ENCODE assay signal across 17 mouse cellular contexts in the genomic region with DNA sequence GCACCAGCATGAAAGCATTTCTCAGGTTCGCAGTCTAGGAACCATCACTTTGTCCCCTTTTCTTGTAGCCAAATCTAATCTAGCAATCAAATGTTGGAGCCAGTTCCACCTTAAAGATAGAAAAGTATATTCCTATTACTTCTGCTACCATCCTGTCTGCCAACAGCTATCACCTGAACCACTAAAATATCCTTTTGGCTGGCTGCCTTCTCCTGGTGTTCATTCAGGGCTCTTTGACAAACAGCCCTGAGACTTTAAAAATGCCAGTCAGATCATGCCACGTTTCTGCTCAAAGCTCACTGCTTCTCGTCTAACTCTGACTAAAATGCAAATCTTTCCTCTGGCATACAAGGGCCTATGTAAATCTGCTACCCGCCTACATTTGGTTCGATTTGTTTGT.
DNase-seq lines count a peak whose midpoint lies in the region; ATAC-seq lines count a peak whose summit lies in the region.
"Had no signal": no experiment of that assay in that cellular context is flagged by ENCODE, and none has a peak within 500 bp of the region (broad histone marks: within the 10 kb centered on the region; RNA-seq: fewer than 3 reads in every experiment).

No protein-coding gene starts in this region.

- 55% methylated on average over 5 of the region's 5 CpGs for WGBS in midbrain, embryonic 16.5 days
- WGBS in midbrain, embryonic 10.5 days = 84% methylated on average over 5 of the region's 5 CpGs

- H3K4me2 ChIP-seq in midbrain, embryonic 16.5 days (ENCODE audit: low read length) = no peak overlapping the region
- H3K4me2 ChIP-seq: embryonic facial prominence, embryonic 12.5 days; forebrain, embryonic 13.5 days; forebrain, embryonic 15.5 days had no signal

- H3K36me3 ChIP-seq in midbrain, embryonic 16.5 days (ENCODE audit: control insufficient read depth, insufficient read depth, low read length) = no peaks in the 10 kb centered on the region
- no peaks in the 10 kb centered on the region for H3K36me3 ChIP-seq in midbrain, embryonic 10.5 days
- H3K36me3 ChIP-seq: embryonic facial prominence, embryonic 10.5 days; embryonic facial prominence, embryonic 12.5 days; forebrain, embryonic 15.5 days had no signal

- no peak overlapping the region for H3K4me3 ChIP-seq in midbrain, embryonic 16.5 days (ENCODE audit: low read depth, low read length)
- H3K4me3 ChIP-seq in midbrain, embryonic 10.5 days = no peak overlapping the region
- H3K4me3 ChIP-seq: embryonic facial prominence, embryonic 10.5 days; embryonic facial prominence, embryonic 12.5 days; forebrain, embryonic 13.5 days; forebrain, embryonic 15.5 days had no signal

- no peaks in the 10 kb centered on the region for H3K9me3 ChIP-seq in midbrain, embryonic 16.5 days (replicated peaks; ENCODE audit: control insufficient read depth, low read length, poor library complexity, severe bottlenecking)
- no peaks in the 10 kb centered on the region for H3K9me3 ChIP-seq in midbrain, embryonic 10.5 days (replicated peaks)
- H3K9me3 ChIP-seq: embryonic facial prominence, embryonic 10.5 days; embryonic facial prominence, embryonic 12.5 days; forebrain, embryonic 13.5 days; forebrain, embryonic 15.5 days had no signal

- H3K4me1 ChIP-seq in midbrain, embryonic 16.5 days (ENCODE audit: control insufficient read depth, insufficient read depth, low read length) = peaks cover 2% of the 10 kb centered on the region; the same call in 1 of the 2 replicates
- no peaks in the 10 kb centered on the region for H3K4me1 ChIP-seq in midbrain, embryonic 10.5 days
- H3K4me1 ChIP-seq: embryonic facial prominence, embryonic 10.5 days; embryonic facial prominence, embryonic 12.5 days; forebrain, embryonic 13.5 days had no signal

- H3K27ac ChIP-seq in midbrain, embryonic 16.5 days (ENCODE audit: low read length) = 0 out of 2 replicates have a peak overlapping the region, but pooled peaks have one; percentile 38
- H3K27ac ChIP-seq in midbrain, embryonic 10.5 days (replicated peaks) = no peak overlapping the region
- H3K27ac ChIP-seq: embryonic facial prominence, embryonic 10.5 days; embryonic facial prominence, embryonic 12.5 days; forebrain, embryonic 13.5 days; forebrain, embryonic 15.5 days had no signal

- ATAC-seq in midbrain, embryonic 16.5 days = no peak
- ATAC-seq: CD4-positive, CD25-positive, alpha-beta regulatory T cell, adult 4 months; forebrain, embryonic 13.5 days; forebrain, embryonic 15.5 days; forebrain, postnatal 0 days had no signal

- no peaks in the 10 kb centered on the region for H3K27me3 ChIP-seq in midbrain, embryonic 16.5 days (ENCODE audit: control insufficient read depth, insufficient read depth, low read depth, low read length)
- no peaks in the 10 kb centered on the region for H3K27me3 ChIP-seq in midbrain, embryonic 10.5 days (ENCODE audit: low read depth, poor library complexity, severe bottlenecking)
- H3K27me3 ChIP-seq: embryonic facial prominence, embryonic 12.5 days; forebrain, embryonic 13.5 days; forebrain, embryonic 15.5 days had no signal

- H3K9ac ChIP-seq in midbrain, embryonic 16.5 days (ENCODE audit: low read depth, low read length) = no peak overlapping the region
- H3K9ac ChIP-seq: embryonic facial prominence, embryonic 12.5 days; forebrain, embryonic 13.5 days; forebrain, embryonic 15.5 days; forebrain, postnatal 0 days had no signal

- DNase-seq in cerebellum, postnatal 10 days = peak; percentile 57 to 59
- no peak for DNase-seq in cerebellum, adult 9-11 months
- DNase-seq in midbrain, embryonic 10.5 days (ENCODE audit: low spot score) = no peak
- DNase-seq in gastrocnemius, postnatal 4 days (ENCODE audit: low spot score in 2 of 2) = no peak
- DNase-seq: adrenal gland, adult 2 months; adrenal gland, postnatal 10 days; adrenal gland, postnatal 25 days; B cell, adult 2 months; cerebellum, adult 18-20 months; cerebellum, adult 8-10 months; forebrain, postnatal 0 days had no signal

Comparison
In these comparisons a context has a peak if more than half of its experiments do, and no peak if none do; other contexts are left out.
1. DNase-seq: peak in cerebellum, postnatal 10 days (2 of 2); none in cerebellum, adult 9-11 months (single experiment), midbrain, embryonic 10.5 days (single experiment) and gastrocnemius, postnatal 4 days (0 of 2).